Mouse (Mus musculus) lung, postnatal 0 days (tissue): ENCODE data around the gene Hmga1.

Experiments
- CTCF ChIP-seq: IDR thresholded peaks from 2 replicates; pipeline ENCODE4 v1.5.1; 2016; ENCODE audit warnings: antibody characterized with exemption, mild to moderate bottlenecking
- EP300 ChIP-seq: IDR thresholded peaks from 2 replicates; pipeline ENCODE4 v1.6.1; 2016; ENCODE audit warnings: antibody characterized with exemption, mild to moderate bottlenecking, control low read depth

GRCm38 (mm10) chr17:27511125-27511735, 45.1 kb upstream of the Hmga1 start:
- TF ChIP-seq CTCF (no peak), EP300 (no peak)
